Mouse (Mus musculus): ENCODE data around the gene Hoxc6.

The Hoxc6 gene

DNA sequence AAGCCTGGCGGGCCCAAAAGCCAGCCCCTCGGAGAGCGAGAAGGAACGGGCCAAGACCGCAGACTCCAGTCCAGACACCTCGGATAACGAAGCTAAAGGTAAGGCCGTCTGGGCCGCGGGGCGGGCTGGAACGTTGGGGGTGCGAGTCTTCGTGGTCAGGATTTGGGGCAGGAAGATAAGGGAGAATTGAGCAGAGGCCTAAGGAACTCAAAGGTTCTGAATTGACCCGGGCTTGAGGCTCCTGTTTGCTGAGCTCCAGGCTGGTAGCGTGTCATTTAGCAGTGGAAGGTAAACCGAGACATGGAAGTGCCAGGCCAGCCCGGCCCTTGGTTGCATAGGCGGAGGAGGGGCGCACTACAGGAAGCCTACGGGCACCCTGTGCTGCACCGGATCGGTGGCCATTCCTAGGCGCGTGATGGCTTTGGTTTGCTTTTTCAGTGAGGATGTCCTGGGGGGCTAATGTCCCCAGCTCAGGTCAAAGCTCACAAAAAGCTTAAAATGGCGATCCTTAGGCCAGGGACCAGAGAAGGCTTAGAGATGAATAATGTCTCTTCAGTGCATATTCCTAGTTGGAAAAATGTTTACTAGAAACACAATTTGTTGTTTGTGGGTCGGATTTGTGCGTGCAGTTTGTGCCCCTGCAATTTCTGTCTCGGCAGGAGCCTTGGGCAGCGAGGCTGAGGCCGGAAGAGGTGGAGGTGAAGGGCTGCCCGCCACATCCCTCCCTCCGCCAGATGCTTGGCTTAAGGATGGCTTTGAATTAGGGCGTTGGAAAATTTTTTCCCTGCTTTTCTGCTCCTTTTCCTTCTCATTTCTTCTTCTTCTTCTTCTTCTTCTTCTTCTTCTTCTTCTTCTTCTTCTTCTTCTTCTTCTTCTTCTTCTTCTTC, 30.3 kb upstream of the Hoxc6 start:
- DNase-seq (ENCODE audit: low read depth in 1 of 2, low spot score in 2 of 2), result no peak

GRCm38 (mm10) chr15:102969296-102969695, 28.8 kb upstream of the Hoxc6 start:
- no peak for DNase-seq (ENCODE audit: low read depth in 1 of 2, low spot score in 2 of 2)

- no peak for DNase-seq (ENCODE audit: low read depth in 1 of 2, low spot score in 2 of 2)
Measured at GRCm38 (mm10) chr15:102970740-102971139, 27.3 kb upstream of the Hoxc6 start.

DNA sequence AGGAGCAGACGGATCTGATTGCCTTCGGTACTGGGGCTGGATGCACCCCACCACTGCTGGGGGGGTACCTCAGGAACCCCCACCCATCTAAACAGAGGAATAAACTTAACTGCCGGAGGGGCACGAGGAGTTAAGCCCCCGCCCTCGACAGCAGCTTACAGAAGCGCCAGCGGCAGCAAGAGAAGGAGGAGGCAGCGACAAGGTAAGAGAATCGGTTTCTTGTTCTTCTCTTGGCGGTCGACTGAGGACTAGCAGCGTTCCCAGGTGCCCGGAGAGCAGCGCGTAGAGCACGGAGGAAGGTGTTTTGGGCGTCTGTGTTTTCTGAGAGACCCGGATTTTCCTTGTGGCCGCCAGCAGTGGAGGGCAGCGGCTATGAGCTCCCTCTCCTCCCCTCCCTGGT, 25.8 kb upstream of the Hoxc6 start:
- DNase-seq (ENCODE audit: low read depth in 1 of 2, low spot score in 2 of 2), result no peak

- DNase-seq (ENCODE audit: low read depth in 1 of 2, low spot score in 2 of 2), result no peak
Measured at GRCm38 (mm10) chr15:102972753-102973152, 25.3 kb upstream of the Hoxc6 start.

- no peak for DNase-seq (ENCODE audit: low read depth in 1 of 2, low spot score in 2 of 2)
Measured at GRCm38 (mm10) chr15:102975034-102975433, 23.0 kb upstream of the Hoxc6 start.

GRCm38 (mm10) chr15:102975688-102976111, 22.4 kb upstream of the Hoxc6 start:
- DNase-seq (ENCODE audit: low read depth in 1 of 2, low spot score in 2 of 2), result no peak

- DNase-seq (ENCODE audit: low read depth in 1 of 2, low spot score in 2 of 2), result no peak
Measured at GRCm38 (mm10) chr15:102976171-102976570, 21.9 kb upstream of the Hoxc6 start, which contains the start of gene Hoxc9. Hoxc9 (plus strand) TSS chr15:102976439.

GRCm38 (mm10) chr15:102976631-102977422, 21.2 kb upstream of the Hoxc6 start:
- no peak for DNase-seq (ENCODE audit: low read depth in 1 of 2, low spot score in 2 of 2)

- no peak for DNase-seq (ENCODE audit: low read depth in 1 of 2, low spot score in 2 of 2)
Measured at GRCm38 (mm10) chr15:102977423-102977974, 20.6 kb upstream of the Hoxc6 start.

GRCm38 (mm10) chr15:102978615-102979515, 19.2 kb upstream of the Hoxc6 start:
- DNase-seq (ENCODE audit: low read depth in 1 of 2, low spot score in 2 of 2), result no peak

DNA sequence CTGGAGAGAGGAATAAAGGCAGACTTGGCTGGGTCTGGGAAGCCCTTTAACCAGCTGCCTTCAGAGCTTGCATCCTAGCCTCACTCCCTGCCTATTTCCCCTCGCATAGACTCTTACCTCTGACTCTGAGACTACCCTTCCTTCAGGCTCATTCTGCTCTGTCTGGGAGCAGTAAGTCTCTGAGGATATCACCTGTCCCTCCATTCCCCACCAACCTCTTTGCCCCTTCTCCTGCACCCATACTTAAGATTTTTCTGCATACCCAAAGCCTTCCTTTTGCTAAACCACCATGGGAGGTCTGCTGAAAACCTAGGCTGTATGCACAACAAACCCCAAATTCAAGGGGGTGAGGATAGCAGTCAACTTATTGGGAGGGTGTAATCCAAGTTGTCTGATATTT, 18.1 kb upstream of the Hoxc6 start:
- DNase-seq (ENCODE audit: low read depth in 1 of 2, low spot score in 2 of 2), result no peak

DNA sequence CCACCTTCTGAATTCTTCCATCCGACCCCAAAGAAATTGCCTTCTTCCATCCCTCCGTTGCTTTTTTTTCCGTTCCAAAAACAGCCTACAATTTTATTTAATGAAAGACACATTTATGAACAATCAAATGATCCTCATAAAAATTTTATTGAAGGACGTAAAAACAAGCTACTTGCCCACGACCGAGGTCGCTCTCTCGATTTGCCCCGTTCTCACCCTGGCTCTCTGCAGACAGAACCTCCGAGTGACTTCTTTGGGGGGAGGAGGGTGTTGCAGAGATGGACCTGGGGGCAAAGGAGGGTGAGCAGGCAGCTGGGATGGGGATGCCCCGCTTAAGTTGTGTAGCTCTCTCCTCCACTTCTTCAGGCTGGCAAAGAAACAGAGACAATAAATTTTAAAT, 17.7 kb upstream of the Hoxc6 start:
- no peak for DNase-seq (ENCODE audit: low read depth in 1 of 2, low spot score in 2 of 2)

DNA sequence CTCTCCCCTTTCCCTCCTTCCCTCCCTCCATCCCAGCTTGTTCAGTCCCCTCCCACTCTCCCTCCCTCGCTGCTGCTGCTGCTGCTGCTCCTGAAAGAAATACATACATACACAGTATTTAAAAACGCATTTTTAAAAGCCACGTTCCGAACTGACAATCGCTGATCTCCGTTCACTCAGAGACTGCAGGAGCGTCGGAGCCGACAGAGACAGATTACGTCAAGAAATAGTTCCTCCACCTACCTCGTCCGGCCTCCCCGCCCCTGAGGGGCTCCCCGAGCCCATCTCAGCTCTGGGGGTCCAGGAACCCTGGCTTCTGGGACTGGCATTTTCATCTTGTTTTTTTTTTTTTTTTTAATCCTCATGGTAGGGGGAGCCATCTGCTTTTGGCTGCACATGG, 17.1 kb upstream of the Hoxc6 start:
- DNase-seq (ENCODE audit: low read depth in 1 of 2, low spot score in 2 of 2), result no peak

- no peak for DNase-seq (ENCODE audit: low read depth in 1 of 2, low spot score in 2 of 2)
Measured at GRCm38 (mm10) chr15:102981379-102982288, 16.4 kb upstream of the Hoxc6 start.

DNA sequence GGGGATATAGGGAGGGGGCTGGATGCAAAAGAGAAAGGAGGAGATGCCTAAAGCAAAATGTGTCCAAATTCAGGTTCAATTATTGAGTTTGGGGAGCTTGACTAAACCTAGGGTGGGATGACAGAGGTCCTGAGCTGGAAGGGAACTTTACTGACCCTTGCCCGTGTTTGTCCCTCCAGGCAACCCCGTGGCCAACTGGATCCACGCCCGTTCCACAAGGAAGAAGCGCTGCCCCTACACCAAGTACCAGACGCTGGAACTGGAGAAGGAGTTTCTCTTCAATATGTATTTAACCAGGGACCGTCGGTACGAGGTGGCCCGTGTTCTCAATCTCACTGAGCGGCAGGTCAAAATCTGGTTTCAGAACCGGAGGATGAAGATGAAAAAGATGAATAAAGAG, 14.3 kb upstream of the Hoxc6 start:
- no peak for DNase-seq (ENCODE audit: low read depth in 1 of 2, low spot score in 2 of 2)

DNA sequence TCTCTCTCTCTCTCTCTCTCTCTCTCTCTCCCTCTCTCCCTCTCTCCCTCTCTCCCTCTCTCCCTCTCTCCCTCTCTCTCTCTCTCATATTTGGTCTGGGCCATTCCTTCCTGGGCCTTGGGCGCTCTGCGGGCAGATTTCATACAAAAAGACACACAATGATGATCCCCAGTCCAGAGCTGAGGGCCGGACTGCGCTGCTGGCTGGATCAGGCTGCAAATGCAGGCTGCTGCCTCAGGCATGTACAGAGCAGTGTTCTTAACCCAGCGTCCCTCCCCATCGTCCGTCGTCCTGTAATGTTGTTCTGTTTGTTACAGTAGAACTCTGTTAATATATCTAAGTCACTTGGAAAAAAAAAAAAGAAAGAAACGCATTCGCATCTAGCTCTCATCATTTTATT, 13.5 kb upstream of the Hoxc6 start:
- DNase-seq (ENCODE audit: low read depth in 1 of 2, low spot score in 2 of 2), result no peak

DNA sequence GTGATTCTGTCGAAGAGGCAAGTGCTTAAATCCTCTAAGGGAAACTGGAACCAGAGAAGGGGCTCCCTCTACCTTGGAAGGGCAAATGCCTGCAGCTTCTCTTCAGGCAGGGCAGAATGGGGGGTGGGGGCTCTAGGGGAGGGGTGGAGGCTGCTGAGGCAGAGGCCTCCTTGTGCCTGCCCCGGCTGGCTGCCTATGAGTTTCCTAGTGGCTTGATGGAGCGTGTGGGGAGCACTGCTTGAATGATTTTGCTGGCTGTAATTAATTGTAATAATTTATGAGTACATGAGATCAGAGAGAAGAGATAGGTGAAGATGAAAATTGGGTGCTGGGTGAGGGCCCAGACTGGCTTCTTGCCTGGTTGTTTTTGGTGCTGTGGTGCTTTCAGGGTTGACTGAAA, 13.1 kb upstream of the Hoxc6 start:
- no peak for DNase-seq (ENCODE audit: low read depth in 1 of 2, low spot score in 2 of 2)

GRCm38 (mm10) chr15:102987124-102987833, 10.8 kb upstream of the Hoxc6 start:
- peak; percentile 39 to 72 for DNase-seq (ENCODE audit: low read depth in 1 of 2, low spot score in 2 of 2)

All from monocyte, adult 2 months (primary cell).